12 mouse cellular contexts compared by ENCODE assay signal in genomic region chr4:82540048-82540410, GRCm38 (mm10).
DNase-seq lines count a peak whose midpoint lies in the region; ATAC-seq lines count a peak whose summit lies in the region.
"Had no signal": no experiment of that assay in that cellular context is flagged by ENCODE, and none has a peak within 500 bp of the region (broad histone marks: within the 10 kb centered on the region; RNA-seq: fewer than 3 reads in every experiment).

No protein-coding gene starts in this region.

- ATAC-seq in cerebellum, adult (ENCODE audit: insufficient number of reproducible peaks, low FRiP score, low TSS enrichment): no peak
- no peak for ATAC-seq in intestine, embryonic 14.5 days (replicated peaks; ENCODE audit: low FRiP score, low TSS enrichment, low read depth)
- no peak for ATAC-seq in intestine, embryonic 15.5 days
- ATAC-seq in hindbrain, embryonic 16.5 days: peak; percentile 21; the same call in 1 of the 2 replicates

- peak; percentile 58 for DNase-seq in cerebellum, adult 11-12 months
- peak; percentile 50 for DNase-seq in intestine, embryonic 14.5 days (ENCODE audit: low spot score)
- DNase-seq in cerebellum, postnatal 10 days: peak; percentile 63 to 65
- no peak for DNase-seq in right cerebral cortex, adult 2 months (ENCODE audit: low spot score in 2 of 2)
- DNase-seq in frontal cortex, postnatal 25 days (ENCODE audit: low spot score in 2 of 2): no peak
- DNase-seq: kidney, postnatal 14 days; right cerebral cortex, postnatal 14 days had no signal

- peaks cover 10% of the 10 kb centered on the region for H3K4me1 ChIP-seq in intestine, embryonic 14.5 days (replicated peaks; ENCODE audit: control insufficient read depth, insufficient read depth, low read length)
- peaks cover 18% of the 10 kb centered on the region for H3K4me1 ChIP-seq in intestine, embryonic 15.5 days (replicated peaks)
- peaks cover 13% of the 10 kb centered on the region for H3K4me1 ChIP-seq in hindbrain, embryonic 16.5 days (ENCODE audit: control insufficient read depth, insufficient read depth, low read depth, low read length)

- H3K36me3 ChIP-seq in intestine, embryonic 14.5 days (ENCODE audit: control insufficient read depth, insufficient read depth, low read length): no peaks in the 10 kb centered on the region
- H3K36me3 ChIP-seq in intestine, embryonic 15.5 days: no peaks in the 10 kb centered on the region
- H3K36me3 ChIP-seq in hindbrain, embryonic 16.5 days (ENCODE audit: control insufficient read depth, insufficient read depth, low read length): no peaks in the 10 kb centered on the region

- no peak overlapping the region for H3K9ac ChIP-seq in intestine, embryonic 14.5 days (ENCODE audit: low read length)
- H3K9ac ChIP-seq in intestine, embryonic 15.5 days: no peak overlapping the region
- peak overlapping the region; percentile 8; the same call in 1 of the 2 replicates for H3K9ac ChIP-seq in hindbrain, embryonic 16.5 days (ENCODE audit: low read depth, low read length)

- H3K9me3 ChIP-seq in intestine, embryonic 14.5 days (ENCODE audit: control insufficient read depth, low read length): no peaks in the 10 kb centered on the region
- no peaks in the 10 kb centered on the region for H3K9me3 ChIP-seq in intestine, embryonic 15.5 days
- no peaks in the 10 kb centered on the region for H3K9me3 ChIP-seq in hindbrain, embryonic 16.5 days (ENCODE audit: control insufficient read depth, low read length)

- WGBS in intestine, embryonic 14.5 days: 53% methylated on average over 2 of the region's 2 CpGs
- WGBS in intestine, embryonic 15.5 days: 59% methylated on average over 2 of the region's 2 CpGs
- 35% methylated on average over 2 of the region's 2 CpGs for WGBS in hindbrain, embryonic 16.5 days

- H3K27me3 ChIP-seq in intestine, embryonic 14.5 days (replicated peaks; ENCODE audit: control insufficient read depth, insufficient read depth, low read length): peaks cover 18% of the 10 kb centered on the region
- 0 out of 2 replicates have a peak, but pooled peaks cover 7% of the 10 kb centered on the region for H3K27me3 ChIP-seq in intestine, embryonic 15.5 days (replicated peaks)
- H3K27me3 ChIP-seq in hindbrain, embryonic 16.5 days (replicated peaks; ENCODE audit: control insufficient read depth, insufficient read depth, low read length): peaks cover 3% of the 10 kb centered on the region; the same call in 1 of the 2 replicates

- no peak overlapping the region for H3K27ac ChIP-seq in intestine, embryonic 14.5 days (ENCODE audit: low read depth)
- no peak overlapping the region for H3K27ac ChIP-seq in intestine, embryonic 15.5 days
- peak overlapping the region; percentile 59 for H3K27ac ChIP-seq in hindbrain, embryonic 16.5 days (ENCODE audit: low read depth, low read length)

- H3K4me3 ChIP-seq in intestine, embryonic 14.5 days (ENCODE audit: low read depth, low read length): no peak overlapping the region
- H3K4me3 ChIP-seq in intestine, embryonic 15.5 days (replicated peaks): no peak overlapping the region
- no peak overlapping the region for H3K4me3 ChIP-seq in hindbrain, embryonic 16.5 days (ENCODE audit: low read length)
- H3K4me3 ChIP-seq: erythroblast, embryonic 14.5 days; myocyte had no signal

- no peak overlapping the region for H3K4me2 ChIP-seq in intestine, embryonic 14.5 days (ENCODE audit: low read length)
- H3K4me2 ChIP-seq in intestine, embryonic 15.5 days (replicated peaks): no peak overlapping the region
- H3K4me2 ChIP-seq in hindbrain, embryonic 16.5 days (ENCODE audit: low read length): peak overlapping the region; percentile 39

Comparison
In these comparisons a context has a peak if more than half of its experiments do, and no peak if none do; other contexts are left out.
1. DNase-seq: peak in cerebellum, adult 11-12 months (single experiment), intestine, embryonic 14.5 days (single experiment) and cerebellum, postnatal 10 days (2 of 2); none in right cerebral cortex, adult 2 months (0 of 2) and frontal cortex, postnatal 25 days (0 of 2).